Mouse (Mus musculus) ES-CJ7 (cell line): ENCODE measurements around the gene Gatd1.

ENCODE experiments used
- DNase-seq: peaks from one replicate; pipeline ENCODE4 v3.0.0; 2011; ENCODE audit warnings: low read depth, low spot score

Gene Gatd1

GRCm38 (mm10) chr7:141390326-141391259 lies 23.3 kb downstream of the Gatd1 start:
- DNase-seq: no peak

DNA sequence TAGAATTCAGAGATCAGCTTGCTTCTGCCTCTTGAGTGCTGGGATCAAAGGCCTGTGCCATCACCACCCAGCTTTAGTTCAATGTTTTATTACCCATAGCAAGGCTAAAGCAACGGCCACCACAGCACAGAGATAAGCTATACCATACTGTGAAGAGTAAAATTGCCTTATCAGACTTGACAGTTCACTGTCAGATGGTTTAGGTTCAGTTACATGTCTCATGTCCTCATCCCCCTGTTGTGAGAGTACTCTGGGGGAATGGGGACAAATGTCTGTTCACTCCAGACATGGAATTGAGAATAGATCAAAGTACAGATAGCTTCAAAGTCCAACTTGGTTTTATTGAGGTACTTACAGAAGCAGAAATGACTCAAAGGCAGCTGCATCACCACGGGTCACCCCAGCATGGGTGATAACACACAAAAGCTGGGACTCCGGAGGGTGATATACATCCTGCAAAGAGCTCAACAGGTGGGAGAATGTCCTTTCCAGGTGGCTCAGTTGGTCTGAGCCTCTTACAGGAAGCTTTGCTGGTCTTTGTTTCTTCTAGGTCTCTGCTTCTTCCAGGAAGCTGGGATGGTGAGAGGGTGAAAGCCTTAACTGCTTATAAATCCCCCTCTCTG lies 25.3 kb downstream of the Gatd1 start:
- DNase-seq: no peak

DNA sequence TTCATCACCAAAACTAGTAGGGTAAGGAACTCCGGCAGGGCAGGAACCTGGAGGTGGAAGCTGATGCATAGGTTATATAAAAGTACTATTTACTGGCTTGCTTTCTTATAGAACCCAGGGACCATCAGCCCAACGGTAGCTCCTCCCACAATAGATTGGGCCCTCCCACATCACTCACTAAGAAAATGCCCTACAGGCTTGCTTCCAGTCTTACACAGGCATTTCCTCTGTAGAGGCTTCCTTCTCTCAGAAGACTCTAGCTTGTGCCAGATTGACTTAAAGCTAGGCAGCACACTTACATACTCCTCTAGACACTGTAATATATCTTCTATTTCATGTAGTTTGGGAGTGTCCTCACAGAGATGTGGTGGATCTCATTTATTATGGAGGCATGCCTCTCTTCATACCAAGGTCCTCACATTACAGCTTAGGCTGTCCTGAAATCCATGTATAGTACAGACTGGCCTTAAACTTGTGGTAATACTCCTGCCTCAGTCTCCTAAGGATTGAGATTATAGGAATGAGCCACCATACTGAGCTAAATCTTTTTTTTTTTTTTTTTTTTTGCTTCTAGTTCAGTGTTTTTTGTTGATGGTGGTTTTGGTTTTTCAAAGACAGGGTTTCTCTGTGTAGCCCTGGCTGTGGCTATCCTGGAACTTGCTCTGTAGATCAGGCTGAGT lies 26.0 kb downstream of the Gatd1 start:
- DNase-seq: no peak

DNA sequence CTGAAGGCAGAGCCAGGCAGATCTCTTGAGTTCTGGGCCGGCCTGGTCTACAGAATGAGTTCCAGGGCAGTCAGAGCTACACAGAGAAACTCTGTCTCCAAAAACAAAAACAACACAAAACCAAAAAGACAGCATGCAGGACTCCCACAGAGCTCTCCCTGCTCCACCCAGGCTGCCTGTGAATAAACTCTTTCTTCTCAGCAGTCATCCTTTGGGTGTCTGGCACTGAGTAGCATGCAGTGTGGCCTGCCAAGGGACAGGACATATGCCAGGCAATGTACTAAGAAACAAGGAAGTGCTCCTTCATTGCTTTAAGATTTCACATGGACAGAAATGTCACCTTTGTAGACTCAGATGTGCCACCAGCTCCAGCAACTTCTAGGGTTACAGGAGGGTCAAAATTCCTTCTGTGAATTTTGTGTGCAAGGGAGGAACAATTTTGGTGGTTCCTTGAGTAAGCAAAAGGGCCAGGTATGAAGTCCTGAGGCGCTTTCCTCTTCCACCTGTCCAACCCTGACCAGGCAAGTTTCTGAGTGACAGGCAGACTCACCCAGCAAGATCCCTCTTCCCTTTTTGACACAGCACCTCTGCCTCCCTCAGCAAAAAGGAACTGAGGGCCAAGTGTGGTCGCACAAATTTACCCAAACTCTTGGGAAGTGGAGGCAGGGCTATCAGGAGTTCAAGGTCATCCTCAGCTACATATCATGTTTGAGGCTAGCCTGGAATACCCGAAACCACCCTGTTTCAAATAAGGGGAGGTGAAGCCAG lies 32.7 kb downstream of the Gatd1 start:
- no peak for DNase-seq

GRCm38 (mm10) chr7:141379584-141379983 lies 34.4 kb downstream of the Gatd1 start:
- no peak for DNase-seq

DNA sequence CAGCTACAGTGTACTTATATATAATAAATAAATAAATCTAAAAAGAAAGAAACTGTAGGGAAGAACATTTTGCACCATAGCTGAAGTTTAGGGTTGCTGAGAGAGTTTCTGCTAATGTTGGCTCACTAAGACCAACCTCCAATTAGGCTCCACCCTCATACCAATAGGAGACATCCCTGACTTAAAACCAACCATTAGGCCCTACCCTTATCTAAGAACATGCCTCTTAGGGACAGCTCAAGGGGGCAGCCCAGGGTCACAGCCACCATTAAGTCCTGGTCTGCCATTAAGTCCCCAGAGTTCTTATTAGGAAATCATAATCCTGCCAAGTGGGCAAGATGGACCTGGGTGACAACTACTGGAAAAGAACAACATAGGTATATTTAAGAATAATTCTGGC lies 39.5 kb downstream of the Gatd1 start:
- no peak for DNase-seq

GRCm38 (mm10) chr7:141373611-141374010 lies 40.3 kb downstream of the Gatd1 start:
- peak; percentile 87 for DNase-seq

- no peak for DNase-seq
Observed at GRCm38 (mm10) chr7:141371942-141372595, 41.9 kb downstream of the Gatd1 start.

GRCm38 (mm10) chr7:141369918-141370317 lies 44.0 kb downstream of the Gatd1 start:
- DNase-seq: no peak

- no peak for DNase-seq
Observed at GRCm38 (mm10) chr7:141367358-141367757, 46.6 kb downstream of the Gatd1 start.

GRCm38 (mm10) chr7:141365049-141365445 lies 48.9 kb downstream of the Gatd1 start:
- DNase-seq: no peak

DNA sequence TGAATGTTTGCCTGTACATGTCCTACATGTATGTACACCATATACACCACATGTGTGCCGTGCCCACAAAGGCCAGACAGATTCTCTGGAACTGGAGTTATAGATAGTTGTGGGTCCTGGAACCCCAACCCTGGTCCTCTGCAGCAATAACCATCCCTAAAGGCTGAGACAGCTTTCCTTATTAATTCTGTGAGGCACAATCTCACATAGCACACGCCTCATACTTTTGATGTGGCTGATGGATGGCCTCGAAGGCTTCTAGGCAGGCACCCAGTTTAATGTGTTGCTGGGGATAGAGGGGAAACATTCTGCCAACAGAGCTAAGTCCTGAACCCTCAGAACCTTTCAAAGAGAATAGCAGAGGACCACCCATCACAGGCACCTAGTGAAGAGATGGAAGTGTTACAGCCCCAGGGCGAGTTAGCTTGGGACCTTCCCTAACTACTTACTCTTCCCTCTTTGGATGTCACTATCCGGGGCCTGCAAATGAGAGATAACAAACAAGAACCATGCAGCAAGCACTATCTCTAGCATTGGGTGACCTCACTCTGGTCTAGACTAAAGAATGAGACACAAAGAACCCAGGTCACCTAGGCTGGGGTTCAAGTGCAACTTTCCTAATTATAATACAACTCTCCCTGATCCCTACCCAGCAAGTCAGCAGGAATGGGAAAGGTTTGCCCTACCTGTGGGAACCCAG lies 49.4 kb downstream of the Gatd1 start:
- DNase-seq: no peak

- no peak for DNase-seq
Observed at GRCm38 (mm10) chr7:141363752-141364125, 50.2 kb downstream of the Gatd1 start.

GRCm38 (mm10) chr7:141363106-141363751 lies 50.7 kb downstream of the Gatd1 start:
- DNase-seq: peak; percentile 85

DNA sequence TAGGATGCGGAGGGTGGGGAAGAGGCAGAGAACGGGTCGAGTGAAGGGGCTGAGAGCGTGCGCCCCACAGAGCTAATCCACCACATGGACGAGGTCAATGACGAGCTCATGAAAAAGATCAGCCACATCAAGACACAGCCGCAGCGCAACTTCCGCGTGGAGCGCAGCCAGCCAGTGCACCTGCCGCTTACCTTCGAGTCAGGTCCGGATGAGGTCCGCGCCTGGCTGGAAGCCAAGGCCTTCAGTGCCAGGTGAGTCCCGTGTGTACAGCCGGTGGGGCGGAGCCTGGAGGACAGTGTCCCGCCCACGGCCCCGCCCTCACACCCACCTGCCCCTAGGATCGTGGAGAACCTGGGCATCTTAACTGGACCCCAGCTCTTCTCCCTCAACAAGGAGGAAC lies 52.4 kb downstream of the Gatd1 start:
- DNase-seq: peak; percentile 29
